Mouse (Mus musculus) hindbrain, embryonic 10.5 days (tissue): ENCODE measurements around the gene Irak2. TPM values are rescaled to one million over a fixed set of nuclear protein-coding genes. Genes with fewer than 3 reads are reported as not detected.

Experiments used
- DNase-seq: peaks from one replicate; pipeline ENCODE4 v3.0.0-alpha.2; 2017; ENCODE audit warnings: low spot score
- H3K27ac ChIP-seq: fragments of 300-500 bp; sonication (generic); 2 replicates; pipeline ENCODE4 v1.5.1; 2016; ENCODE audit warnings: mild to moderate bottlenecking, moderate library complexity
- H3K27me3 ChIP-seq: fragments of 300-500 bp; sonication (generic); 2 replicates; pipeline ENCODE4 v1.6.1; 2016; ENCODE audit warnings: mild to moderate bottlenecking; ENCODE audit not compliant: poor library complexity, insufficient read depth, severe bottlenecking
- H3K36me3 ChIP-seq: fragments of 300-500 bp; sonication (generic); 2 replicates; pipeline ENCODE4 v1.6.1; 2016; ENCODE audit warnings: mild to moderate bottlenecking, moderate library complexity
- H3K4me1 ChIP-seq: fragments of 300-500 bp; sonication (generic); replicated peaks from 2 replicates; pipeline ENCODE4 v1.6.1; 2016; ENCODE audit warnings: mild to moderate bottlenecking
- H3K4me3 ChIP-seq: fragments of 300-500 bp; sonication (generic); 2 replicates; pipeline ENCODE4 v1.5.1; 2016; ENCODE audit warnings: mild to moderate bottlenecking, moderate library complexity
- H3K9me3 ChIP-seq: fragments of 300-500 bp; sonication (generic); 2 replicates; pipeline ENCODE4 v1.6.1; 2016; ENCODE audit warnings: mild to moderate bottlenecking, moderate library complexity
- WGBS: fragments of 180-500 bp; shearing (Covaris S2); methylation state at CpG from one replicate; pipeline ENCODE4 v1.1.7; 2016; 5-methylcytosine and 5-hydroxymethylcytosine counted together
- polyA plus RNA-seq: library from polyadenylated mRNA; unstranded; fragments of >200 nt; fragmentation: Nextera tagmentation; extraction: Ambion mirVana; gene quantifications from 2 replicates; pipeline ENCODE4 v1.2.1, GENCODE M21; 2016

The Irak2 gene
- polyA plus RNA-seq, 1 experiment from 2014 or later, result 6.8 TPM

GRCm38 (mm10) chr6:113740236-113741217 lies 102.3 kb downstream of the Irak2 start, which contains the start of gene Sec13:
Gene Sec13, minus strand, starts transcription at chr6:113740743.
- Histone ChIP-seq H3K27me3 (no peaks in the 10 kb centered on the region), H3K27ac (peak within 1 kb of the TSS; percentile 89), H3K4me3 (peak within 1 kb of the TSS; percentile 87), H3K4me1 (peaks cover 16% of the 10 kb centered on the region), H3K36me3 (peaks cover 33% of the 10 kb centered on the region), H3K9me3 (no peaks in the 10 kb centered on the region)
- WGBS, result 7% methylated on average over 41 of the region's 41 CpGs
- peak; percentile 89 for DNase-seq

DNA sequence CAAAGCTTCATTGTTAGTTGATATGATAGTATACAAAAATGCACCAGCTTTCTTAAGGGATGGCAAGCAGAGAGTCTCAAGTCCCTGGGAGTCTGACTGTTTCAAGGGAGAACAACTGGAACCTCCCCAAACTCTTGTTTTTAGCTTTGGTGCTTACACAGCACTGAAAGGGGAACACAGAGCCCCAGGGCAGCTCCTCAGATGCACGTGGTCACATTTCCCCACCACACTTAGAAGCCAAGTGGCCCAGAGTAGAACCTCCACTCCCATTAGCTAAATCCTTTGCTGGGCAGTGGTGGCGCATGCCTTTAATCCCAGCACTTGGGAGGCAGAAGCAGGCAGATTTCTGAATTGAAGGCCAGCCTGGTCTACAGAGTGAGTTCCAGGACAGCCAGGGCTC lies 103.2 kb downstream of the Irak2 start:
- Histone ChIP-seq H3K27me3 (0 out of 2 replicates have a peak, but pooled peaks cover 8% of the 10 kb centered on the region), H3K4me3 (no peak overlapping the region), H3K4me1 (peaks cover 16% of the 10 kb centered on the region), H3K9me3 (no peaks in the 10 kb centered on the region), H3K27ac (no peak overlapping the region), H3K36me3 (peaks cover 24% of the 10 kb centered on the region)
- 79% methylated on average over 2 of the region's 2 CpGs for WGBS
- no peak for DNase-seq

DNA sequence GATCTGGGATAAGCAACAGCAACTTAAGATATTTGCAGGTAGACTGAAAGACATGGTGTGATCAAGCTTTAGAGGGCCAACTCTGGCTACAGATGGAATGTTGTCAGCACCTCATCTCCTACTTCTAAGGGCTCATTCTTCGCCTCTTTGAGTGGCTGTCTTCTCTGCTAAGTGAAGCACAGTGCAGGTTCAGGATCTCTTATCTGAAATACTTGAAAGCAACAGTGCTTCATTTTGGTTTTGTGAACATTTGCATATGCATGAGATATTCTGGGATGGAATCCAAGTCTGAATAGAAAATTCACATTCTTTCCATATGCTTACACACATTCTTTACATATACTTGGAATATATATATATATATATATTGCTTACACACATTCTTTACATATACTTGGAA lies 104.1 kb downstream of the Irak2 start:
- peaks cover 16% of the 10 kb centered on the region for H3K36me3 ChIP-seq
- H3K4me3 ChIP-seq, result no peak overlapping the region
- H3K27me3 ChIP-seq, result peaks cover 8% of the 10 kb centered on the region; the same call in 1 of the 2 replicates
- no peak overlapping the region for H3K27ac ChIP-seq
- peaks cover 16% of the 10 kb centered on the region for H3K4me1 ChIP-seq
- no peak for DNase-seq
- WGBS, result 85% methylated on average over 1 of the region's 1 CpGs
- H3K9me3 ChIP-seq, result no peaks in the 10 kb centered on the region

GRCm38 (mm10) chr6:113743111-113743510 lies 104.8 kb downstream of the Irak2 start:
- Histone ChIP-seq H3K27ac (no peak overlapping the region), H3K4me3 (no peak overlapping the region), H3K36me3 (peaks cover 8% of the 10 kb centered on the region), H3K9me3 (no peaks in the 10 kb centered on the region), H3K27me3 (peaks cover 12% of the 10 kb centered on the region), H3K4me1 (peaks cover 16% of the 10 kb centered on the region)
- WGBS, result 51% methylated on average over 1 of the region's 1 CpGs
- DNase-seq, result no peak

Other genes starting within 250 kb of the Irak2 start
- 5.3 and 7.4 TPM in 2 replicates for gene Ttll3, start 249.2 kb upstream of the Irak2 start, polyA plus RNA-seq
- 34.9 and 36.3 TPM in 2 replicates for gene Rpusd3, start 219.1 kb upstream of the Irak2 start, polyA plus RNA-seq
- gene Cidec, start 202.7 kb upstream of the Irak2 start, polyA plus RNA-seq, result not detected in 2 replicates
- 86.5 and 87.9 TPM in 2 replicates for gene Jagn1, start 195.9 kb upstream of the Irak2 start, polyA plus RNA-seq
- 1.7 and 2.2 TPM in 2 replicates for gene Il17re, start 180.0 kb upstream of the Irak2 start, polyA plus RNA-seq
- gene Il17rc, start 167.0 kb upstream of the Irak2 start, polyA plus RNA-seq, result 6.0 and 6.7 TPM in 2 replicates
- gene Creld1, start 155.2 kb upstream of the Irak2 start, polyA plus RNA-seq, result 36.7 and 42.5 TPM in 2 replicates
- gene Prrt3, start 136.5 kb upstream of the Irak2 start, polyA plus RNA-seq, result 1.8 TPM in 2 replicates
- gene Emc3, start 106.8 kb upstream of the Irak2 start, polyA plus RNA-seq, result 79.0 and 81.8 TPM in 2 replicates
- gene Fancd2, start 106.8 kb upstream of the Irak2 start, polyA plus RNA-seq, result 13.2 and 18.1 TPM in 2 replicates
- 0.20 and 0.21 TPM in 2 replicates for gene Fancd2os, start 37.8 kb upstream of the Irak2 start, polyA plus RNA-seq
- 209 and 225 TPM in 2 replicates for gene Brk1, start 33.7 kb upstream of the Irak2 start, polyA plus RNA-seq
- 43.0 and 45.8 TPM in 2 replicates for gene Vhl, start 14.5 kb upstream of the Irak2 start, polyA plus RNA-seq
- gene Tatdn2, start 58.6 kb downstream of the Irak2 start, polyA plus RNA-seq, result 0.41 and 1.2 TPM in 2 replicates
- 0.98 TPM in 1 of 2 replicates, not detected in the other for gene Ghrl, start 81.4 kb downstream of the Irak2 start, polyA plus RNA-seq
- gene Sec13, start 102.3 kb downstream of the Irak2 start, polyA plus RNA-seq, result 291 and 296 TPM in 2 replicates